Mouse (Mus musculus) limb, embryonic 14.5 days (tissue): ENCODE measurements around the gene Rassf2. TPM values are rescaled to one million over a fixed set of nuclear protein-coding genes. Genes with fewer than 3 reads are reported as not detected.
A peak's percentile ranks its signal among the peaks of the same experiment; 100 is the strongest.

ENCODE experiments used
- ATAC-seq: fragments of 200-750 bp; cut with Nextera tagmentation; 2 replicates; pipeline ENCODE4 v1.8.0; 2017; ENCODE audit warnings: low read depth, moderate number of reproducible peaks, moderate TSS enrichment; ENCODE audit not compliant: low FRiP score
- DNase-seq: peaks from one replicate; pipeline ENCODE4 v3.0.0-alpha.2; 2015; ENCODE audit warnings: low spot score
- H3K27ac ChIP-seq: fragments of 300-500 bp; sonication (generic); replicated peaks from 2 replicates; pipeline ENCODE4 v1.5.1; 2014; ENCODE audit warnings: low read depth, mild to moderate bottlenecking, low read length, moderate library complexity, mixed read lengths
- H3K27me3 ChIP-seq: fragments of 300-500 bp; sonication (generic); 2 replicates; pipeline ENCODE4 v1.6.1; 2014; ENCODE audit warnings: low read length, mixed read lengths; ENCODE audit not compliant: control insufficient read depth, insufficient read depth
- H3K36me3 ChIP-seq: fragments of 300-500 bp; sonication (generic); 2 replicates; pipeline ENCODE4 v1.6.1; 2014; ENCODE audit warnings: mild to moderate bottlenecking, low read length, moderate library complexity, mixed read lengths; ENCODE audit not compliant: control insufficient read depth, insufficient read depth
- H3K4me1 ChIP-seq: fragments of 300-500 bp; sonication (generic); 2 replicates; pipeline ENCODE4 v1.6.1; 2014; ENCODE audit warnings: antibody characterized with exemption, low read length, mixed read lengths; ENCODE audit not compliant: control insufficient read depth, insufficient read depth
- H3K4me2 ChIP-seq: fragments of 300-500 bp; sonication (generic); replicated peaks from 2 replicates; pipeline ENCODE4 v1.6.1; 2014; ENCODE audit warnings: low read depth, mild to moderate bottlenecking, low read length, moderate library complexity; ENCODE audit not compliant: severe bottlenecking
- H3K4me3 ChIP-seq: fragments of 300-500 bp; sonication (generic); replicated peaks from 2 replicates; pipeline ENCODE4 v1.5.1; 2014; ENCODE audit warnings: low read length
- H3K9ac ChIP-seq: fragments of 300-500 bp; sonication (generic); 2 replicates; pipeline ENCODE4 v1.6.1; 2014; ENCODE audit warnings: mild to moderate bottlenecking, low read depth, low read length, moderate library complexity; ENCODE audit not compliant: severe bottlenecking
- H3K9me3 ChIP-seq: fragments of 300-500 bp; sonication (generic); 2 replicates; pipeline ENCODE4 v1.6.1; 2016; ENCODE audit warnings: low read length; ENCODE audit not compliant: control insufficient read depth
- POLR2A ChIP-seq: fragments of 200-500 bp; IDR thresholded peaks from 2 replicates; pipeline ENCODE4 v1.8.0; 2012; ENCODE audit warnings: inconsistent platforms, mild to moderate bottlenecking, moderate library complexity, borderline replicate concordance; ENCODE audit not compliant: insufficient read depth, insufficient read length; ENCODE audit errors: extremely low read depth
- WGBS: fragments of 180-500 bp; shearing (Covaris S2); extraction: QIAGEN DNeasy Blood & Tissue Kit; methylation state at CpG from one replicate; pipeline ENCODE4 v1.1.7; 2014; 5-methylcytosine and 5-hydroxymethylcytosine counted together
- polyA plus RNA-seq, 2 experiments: library from polyadenylated mRNA; depleted of rRNA in 1 of 2; stranded (reverse) in 1 of 2; unstranded in 1 of 2; fragments of >200 nt; fragmentation: Nextera tagmentation in 1 of 2; extraction: Ambion mirVana in 1 of 2; gene quantifications; 2 replicates each; pipeline versions ENCODE4 v1.2.1 to v1.2.3; 2012 to 2014

Gene Rassf2
- polyA plus RNA-seq, 2 experiments: 13.2 to 14.6 TPM

GRCm38 (mm10) chr2:132049921-132050320 lies 19.9 kb upstream of the Rassf2 start:
- DNase-seq (no peak), ATAC-seq (no peak)

GRCm38 (mm10) chr2:132049491-132049890 lies 19.4 kb upstream of the Rassf2 start:
- Histone ChIP-seq H3K36me3 (no peaks in the 10 kb centered on the region; the same call in 1 of the 2 replicates), H3K4me3 (no peak overlapping the region), H3K27ac (no peak overlapping the region), H3K9me3 (no peaks in the 10 kb centered on the region), H3K4me2 (no peak overlapping the region), H3K4me1 (no peaks in the 10 kb centered on the region), H3K9ac (no peak overlapping the region), H3K27me3 (no peaks in the 10 kb centered on the region)
- DNase-seq: no peak
- TF ChIP-seq POLR2A: no peak
- no peak for ATAC-seq
- WGBS: 59% methylated on average over 3 of the region's 3 CpGs

More at GRCm38 (mm10) chr2:132049921-132050320, 19.9 kb upstream of the Rassf2 start:
- no peaks in the 10 kb centered on the region for H3K27me3 ChIP-seq
- no peaks in the 10 kb centered on the region for H3K4me1 ChIP-seq
- H3K9me3 ChIP-seq: no peaks in the 10 kb centered on the region
- no peak overlapping the region for H3K4me2 ChIP-seq
- no peak overlapping the region for H3K27ac ChIP-seq
- no peak overlapping the region for H3K4me3 ChIP-seq
- H3K36me3 ChIP-seq: peaks cover 1% of the 10 kb centered on the region
- WGBS: 10% methylated on average over 3 of the region's 3 CpGs
- H3K9ac ChIP-seq: no peak overlapping the region
- no peak for TF ChIP-seq POLR2A

- no peak overlapping the region for H3K27ac ChIP-seq
- 74% methylated on average over 11 of the region's 11 CpGs for WGBS
- ATAC-seq: 0 out of 2 replicates have a peak, but pooled peaks have one; percentile 15
Measured at GRCm38 (mm10) chr2:132048143-132048772, 18.2 kb upstream of the Rassf2 start.

GRCm38 (mm10) chr2:132047364-132047763 lies 17.3 kb upstream of the Rassf2 start:
- Histone ChIP-seq H3K27me3 (no peaks in the 10 kb centered on the region), H3K4me1 (peaks cover 11% of the 10 kb centered on the region), H3K27ac (no peak overlapping the region), H3K4me3 (no peak overlapping the region), H3K9me3 (no peaks in the 10 kb centered on the region), H3K4me2 (no peak overlapping the region), H3K9ac (no peak overlapping the region), H3K36me3 (no peaks in the 10 kb centered on the region)
- no peak for TF ChIP-seq POLR2A
- DNase-seq: no peak
- WGBS: 84% methylated on average over 4 of the region's 4 CpGs
- no peak for ATAC-seq

More at GRCm38 (mm10) chr2:132048143-132048772, 18.2 kb upstream of the Rassf2 start:
- H3K4me3 ChIP-seq: no peak overlapping the region
- H3K9me3 ChIP-seq: no peaks in the 10 kb centered on the region
- no peak for DNase-seq
- no peaks in the 10 kb centered on the region for H3K27me3 ChIP-seq
- H3K4me1 ChIP-seq: peaks cover 5% of the 10 kb centered on the region; the same call in 1 of the 2 replicates
- H3K9ac ChIP-seq: no peak overlapping the region
- no peaks in the 10 kb centered on the region for H3K36me3 ChIP-seq
- H3K4me2 ChIP-seq: no peak overlapping the region
- no peak for TF ChIP-seq POLR2A

- WGBS: 84% methylated on average over 4 of the region's 4 CpGs
- no peak overlapping the region for H3K27ac ChIP-seq
- no peak for TF ChIP-seq POLR2A
Measured at GRCm38 (mm10) chr2:132046659-132047058, 16.6 kb upstream of the Rassf2 start.

More at GRCm38 (mm10) chr2:132046659-132047058, 16.6 kb upstream of the Rassf2 start:
- DNase-seq: no peak
- peaks cover 14% of the 10 kb centered on the region for H3K4me1 ChIP-seq
- H3K4me2 ChIP-seq: no peak overlapping the region
- H3K27me3 ChIP-seq: no peaks in the 10 kb centered on the region
- H3K36me3 ChIP-seq: no peaks in the 10 kb centered on the region
- H3K9me3 ChIP-seq: no peaks in the 10 kb centered on the region
- no peak overlapping the region for H3K9ac ChIP-seq
- no peak overlapping the region for H3K4me3 ChIP-seq
- ATAC-seq: no peak
